Comparison of ENCODE assay signal across 8 mouse cellular contexts in the genomic region with DNA sequence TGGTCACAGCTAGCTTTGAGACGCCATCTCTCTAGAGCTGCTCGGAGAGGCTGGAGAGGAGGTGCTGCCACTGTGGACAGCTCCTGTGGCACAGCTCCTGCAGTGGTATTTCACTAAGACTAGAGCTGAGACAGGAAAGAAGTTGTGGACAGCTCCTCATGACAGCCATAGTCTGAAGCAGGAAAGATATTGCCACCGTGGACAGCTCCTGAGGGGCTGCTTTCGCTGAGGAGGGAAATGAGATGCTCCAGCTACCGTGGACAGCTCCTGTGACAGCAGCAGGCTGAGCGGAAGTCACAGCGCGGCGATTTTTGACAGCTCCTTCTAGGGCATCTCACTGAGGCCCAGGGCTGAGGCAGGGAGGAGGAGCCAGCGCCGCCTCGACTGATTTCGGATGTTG. TPM values are rescaled to one million over a fixed set of nuclear protein-coding genes. Genes with fewer than 3 reads are reported as not detected.
A peak's percentile ranks its signal among the peaks of the same experiment; 100 is the strongest.
DNase-seq lines count a peak whose midpoint lies in the region; ATAC-seq and TF ChIP-seq lines count a peak whose summit lies in the region.

No protein-coding gene starts in this region.

- H3K9me3 ChIP-seq in forebrain, embryonic 10.5 days = no peaks in the 10 kb centered on the region
- no peaks in the 10 kb centered on the region for H3K9me3 ChIP-seq in heart, postnatal 0 days (replicated peaks; ENCODE audit: control insufficient read depth, low read length)

- 6% methylated on average over 13 of the region's 13 CpGs for WGBS in forebrain, embryonic 10.5 days
- WGBS in heart, postnatal 0 days = 2% methylated on average over 13 of the region's 13 CpGs

- H3K4me3 ChIP-seq in C2C12 (ENCODE audit: insufficient read depth, poor library complexity, severe bottlenecking) = no peak overlapping the region
- H3K4me3 ChIP-seq in forebrain, embryonic 10.5 days = peak overlapping the region; percentile 29
- H3K4me3 ChIP-seq in heart, postnatal 0 days (ENCODE audit: low read depth, low read length) = no peak overlapping the region

- no peak overlapping the region for H3ac ChIP-seq in C2C12 (ENCODE audit: control insufficient read depth, insufficient read length, low read depth)

- H3K79me2 ChIP-seq in C2C12 (ENCODE audit: control insufficient read depth, insufficient read depth) = no peaks in the 10 kb centered on the region

- H3K4me1 ChIP-seq in forebrain, embryonic 10.5 days = peaks cover 15% of the 10 kb centered on the region
- no peaks in the 10 kb centered on the region for H3K4me1 ChIP-seq in heart, postnatal 0 days (ENCODE audit: control insufficient read depth, insufficient read depth)

- ATAC-seq in heart, postnatal 0 days (ENCODE audit: insufficient read depth, low read depth) = peak; percentile 98

- H3K27me3 ChIP-seq in C2C12 (ENCODE audit: control insufficient read depth, insufficient read depth, insufficient read length) = no peaks in the 10 kb centered on the region
- peaks cover 16% of the 10 kb centered on the region for H3K27me3 ChIP-seq in forebrain, embryonic 10.5 days (ENCODE audit: poor library complexity, severe bottlenecking)
- H3K27me3 ChIP-seq in heart, postnatal 0 days (ENCODE audit: control insufficient read depth, insufficient read depth, low read length) = 0 out of 2 replicates have a peak, but pooled peaks cover 7% of the 10 kb centered on the region

- no peaks in the 10 kb centered on the region for H3K79me3 ChIP-seq in C2C12 (ENCODE audit: low read depth)

- peak; percentile 78; the same call in 1 of the 2 replicates for TF ChIP-seq EP300 in heart, postnatal 0 days (IDR thresholded peaks at IDR 0.05; ENCODE audit: low read depth)

- TF ChIP-seq CTCF in C2C12 (IDR thresholded peaks at IDR 0.05; ENCODE audit: control insufficient read depth, insufficient read depth, insufficient read length) = no peak
- peak; percentile 10; the same call in 1 of the 2 replicates for TF ChIP-seq CTCF in heart, postnatal 0 days (IDR thresholded peaks at IDR 0.05; ENCODE audit: low read depth)

- no peak overlapping the region for H3K9ac ChIP-seq in heart, postnatal 0 days (replicated peaks; ENCODE audit: low read depth, low read length)

- H3K27ac ChIP-seq in forebrain, embryonic 10.5 days = no peak overlapping the region
- no peak overlapping the region for H3K27ac ChIP-seq in heart, postnatal 0 days (ENCODE audit: low read depth)

- DNase-seq in WW6 (ENCODE audit: low read depth, low spot score) = peak; percentile 88
- peak; percentile 79 for DNase-seq in forebrain, embryonic 10.5 days (ENCODE audit: extremely low spot score, low spot score)
- peak; percentile 93 for DNase-seq in heart, postnatal 0 days (ENCODE audit: low spot score)
- DNase-seq in kidney, postnatal 10 days = peak; percentile 95
- DNase-seq in lung, postnatal 4 days = peak; percentile 88 to 90
- DNase-seq in retina, postnatal 1 day = peak; percentile 87
- peak; percentile 88 for DNase-seq in urinary bladder, postnatal 14 days (ENCODE audit: low spot score)

- H3K4me2 ChIP-seq in heart, postnatal 0 days (ENCODE audit: low read depth, low read length) = no peak overlapping the region

- no peaks in the 10 kb centered on the region for H3K36me3 ChIP-seq in C2C12 (ENCODE audit: control insufficient read depth, insufficient read depth)
- no peaks in the 10 kb centered on the region for H3K36me3 ChIP-seq in forebrain, embryonic 10.5 days (replicated peaks)
- H3K36me3 ChIP-seq in heart, postnatal 0 days (replicated peaks; ENCODE audit: control insufficient read depth, insufficient read depth, low read length) = no peaks in the 10 kb centered on the region

TF ChIP-seq in C2C12, 6 proteins besides CTCF, POLR2A, EP300 and RAD21:
- TF ChIP-seq USF1 (IDR thresholded peaks at IDR 0.05; ENCODE audit: low read depth) (no peak), MAX (IDR thresholded peaks at IDR 0.05) (peak; percentile 91)

RNA-seq across cellular contexts. Expression of a gene that starts 15.4 kb away (rescaled TPM):
- polyA plus RNA-seq in C2C12 (2012; fragmentation: generic; extraction: Trizol) = 7.4 TPM
- 55.7 and 58.9 TPM in 2 replicates for polyA plus RNA-seq in forebrain, embryonic 10.5 days (2016; fragmentation: Nextera tagmentation; extraction: Ambion mirVana)
- 12.0 and 26.6 TPM in 2 replicates for total RNA-seq in heart, postnatal 0 days (2014; rRNA removed; ENCODE audit: low replicate concordance)
- polyA plus RNA-seq in heart, postnatal 0 days (2015; fragmentation: Nextera tagmentation; extraction: Ambion mirVana) = 20.1 and 21.4 TPM in 2 replicates

RNA-seq across cellular contexts. Expression of a gene that starts 26.4 kb away (rescaled TPM):
- polyA plus RNA-seq in C2C12 (2012; fragmentation: generic; extraction: Trizol) = not detected
- 0.04 and 0.10 TPM in 2 replicates for polyA plus RNA-seq in forebrain, embryonic 10.5 days (2016; fragmentation: Nextera tagmentation; extraction: Ambion mirVana)
- total RNA-seq in heart, postnatal 0 days (2014; rRNA removed; ENCODE audit: low replicate concordance) = not detected in 2 replicates
- polyA plus RNA-seq in heart, postnatal 0 days (2015; fragmentation: Nextera tagmentation; extraction: Ambion mirVana) = not detected in 2 replicates

RNA-seq across cellular contexts. Expression of a gene that starts 54.8 kb away (rescaled TPM):
- 4.2 TPM for polyA plus RNA-seq in C2C12 (2012; fragmentation: generic; extraction: Trizol)
- polyA plus RNA-seq in forebrain, embryonic 10.5 days (2016; fragmentation: Nextera tagmentation; extraction: Ambion mirVana) = 12.0 and 12.4 TPM in 2 replicates
- total RNA-seq in heart, postnatal 0 days (2014; rRNA removed; ENCODE audit: low replicate concordance) = 7.6 and 12.6 TPM in 2 replicates
- 3.6 and 4.6 TPM in 2 replicates for polyA plus RNA-seq in heart, postnatal 0 days (2015; fragmentation: Nextera tagmentation; extraction: Ambion mirVana)

RNA-seq across cellular contexts. Expression of a gene that starts 54.9 kb away (rescaled TPM):
- 6.4 TPM for polyA plus RNA-seq in C2C12 (2012; fragmentation: generic; extraction: Trizol)
- 24.3 and 25.2 TPM in 2 replicates for polyA plus RNA-seq in forebrain, embryonic 10.5 days (2016; fragmentation: Nextera tagmentation; extraction: Ambion mirVana)
- total RNA-seq in heart, postnatal 0 days (2014; rRNA removed; ENCODE audit: low replicate concordance) = 9.9 and 16.5 TPM in 2 replicates
- 23.5 and 25.2 TPM in 2 replicates for polyA plus RNA-seq in heart, postnatal 0 days (2015; fragmentation: Nextera tagmentation; extraction: Ambion mirVana)
